ENCODE assay signal across 12 mouse cellular contexts in the genomic region with DNA sequence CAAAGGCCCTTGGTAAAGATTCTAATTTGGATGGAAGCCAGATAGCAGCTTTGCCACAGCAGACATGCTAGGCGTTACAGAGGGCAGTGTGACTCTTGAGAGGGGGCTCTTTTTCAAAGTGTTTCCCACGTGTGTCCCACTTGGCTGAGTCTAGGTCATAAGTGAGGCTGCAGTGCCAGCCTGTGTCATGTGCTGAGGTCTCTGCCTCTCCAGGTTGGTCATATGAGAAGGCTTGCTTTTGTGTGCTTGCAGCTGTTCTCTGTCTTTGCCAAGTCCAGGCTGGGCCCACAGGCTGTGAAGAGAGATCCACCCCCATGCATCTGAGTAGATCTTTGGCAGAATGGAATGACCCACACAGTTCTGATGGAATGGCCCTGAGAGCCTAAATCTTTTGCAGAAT. TPM values are rescaled to one million over a fixed set of nuclear protein-coding genes. Genes with fewer than 3 reads are reported as not detected.
A peak's percentile ranks its signal among the peaks of the same experiment; 100 is the strongest.
DNase-seq lines count a peak whose midpoint lies in the region; ATAC-seq lines count a peak whose summit lies in the region.
"Had no signal": no experiment of that assay in that cellular context is flagged by ENCODE, and none has a peak within 500 bp of the region (broad histone marks: within the 10 kb centered on the region; RNA-seq: fewer than 3 reads in every experiment).

No protein-coding gene starts in this region.

- no peak overlapping the region for H3K4me2 ChIP-seq in heart, embryonic 11.5 days
- H3K4me2 ChIP-seq in midbrain, embryonic 14.5 days (ENCODE audit: low read length) = no peak overlapping the region
- H3K4me2 ChIP-seq: embryonic facial prominence, embryonic 12.5 days; liver, embryonic 11.5 days had no signal

- no peaks in the 10 kb centered on the region for H3K9me3 ChIP-seq in heart, embryonic 11.5 days (replicated peaks; ENCODE audit: control insufficient read depth, low read length)
- H3K9me3 ChIP-seq in midbrain, embryonic 14.5 days (ENCODE audit: control insufficient read depth, low read length) = no peaks in the 10 kb centered on the region
- no peaks in the 10 kb centered on the region for H3K9me3 ChIP-seq in midbrain, embryonic 10.5 days (replicated peaks)
- H3K9me3 ChIP-seq: embryonic facial prominence, embryonic 12.5 days had no signal

- DNase-seq in heart, adult 18-20 months = peak; percentile 65 to 77
- DNase-seq in midbrain, embryonic 14.5 days = peak; percentile 40
- no peak for DNase-seq in midbrain, embryonic 10.5 days (ENCODE audit: low spot score)
- DNase-seq in heart, adult 9 months (ENCODE audit: low spot score in 2 of 2) = peak; percentile 40 to 54
- DNase-seq in skeletal muscle tissue, adult 2 months (ENCODE audit: low read depth, low spot score) = peak; percentile 85
- no peak for DNase-seq in adrenal gland, postnatal 25 days

- no peak for ATAC-seq in heart, embryonic 11.5 days (replicated peaks; ENCODE audit: insufficient number of reproducible peaks, low FRiP score, low TSS enrichment)
- ATAC-seq in midbrain, embryonic 14.5 days (ENCODE audit: low FRiP score, low TSS enrichment) = no peak
- ATAC-seq in megakaryocyte, adult 5-6 weeks (ENCODE audit: poor library complexity, severe bottlenecking) = no peak

- no peak overlapping the region for H3K27ac ChIP-seq in heart, embryonic 11.5 days (ENCODE audit: low read depth, low read length)
- H3K27ac ChIP-seq in midbrain, embryonic 14.5 days (replicated peaks; ENCODE audit: low read depth, low read length) = no peak overlapping the region
- H3K27ac ChIP-seq in midbrain, embryonic 10.5 days (replicated peaks) = no peak overlapping the region
- H3K27ac ChIP-seq: embryonic facial prominence, embryonic 12.5 days had no signal

- 0 out of 2 replicates have a peak, but pooled peaks cover 5% of the 10 kb centered on the region for H3K4me1 ChIP-seq in heart, embryonic 11.5 days (ENCODE audit: control insufficient read depth, insufficient read depth, low read length)
- H3K4me1 ChIP-seq in midbrain, embryonic 14.5 days (ENCODE audit: control insufficient read depth, insufficient read depth, low read length) = 0 out of 2 replicates have a peak, but pooled peaks cover 7% of the 10 kb centered on the region
- H3K4me1 ChIP-seq in midbrain, embryonic 10.5 days = peaks cover 15% of the 10 kb centered on the region

- H3K27me3 ChIP-seq in heart, embryonic 11.5 days (ENCODE audit: control insufficient read depth, insufficient read depth, low read length) = no peaks in the 10 kb centered on the region
- H3K27me3 ChIP-seq in midbrain, embryonic 14.5 days (ENCODE audit: control insufficient read depth, insufficient read depth, low read length) = peaks cover 5% of the 10 kb centered on the region; the same call in 1 of the 2 replicates
- H3K27me3 ChIP-seq in midbrain, embryonic 10.5 days (ENCODE audit: low read depth, poor library complexity, severe bottlenecking) = peaks cover 14% of the 10 kb centered on the region
- H3K27me3 ChIP-seq: embryonic facial prominence, embryonic 12.5 days had no signal

- no peak overlapping the region for H3K4me3 ChIP-seq in heart, embryonic 11.5 days (ENCODE audit: low read depth, low read length)
- no peak overlapping the region for H3K4me3 ChIP-seq in midbrain, embryonic 14.5 days (replicated peaks; ENCODE audit: low read depth, low read length)
- no peak overlapping the region for H3K4me3 ChIP-seq in midbrain, embryonic 10.5 days
- H3K4me3 ChIP-seq: embryonic facial prominence, embryonic 12.5 days had no signal

- WGBS in heart, embryonic 11.5 days (ENCODE audit: insufficient replicate concordance) = 21% methylated on average over 2 of the region's 2 CpGs
- WGBS in midbrain, embryonic 14.5 days = 37% methylated on average over 2 of the region's 2 CpGs
- WGBS in midbrain, embryonic 10.5 days = 66% methylated on average over 2 of the region's 2 CpGs

- H3K36me3 ChIP-seq in heart, embryonic 11.5 days (ENCODE audit: control insufficient read depth, insufficient read depth, low read length) = no peaks in the 10 kb centered on the region
- no peaks in the 10 kb centered on the region for H3K36me3 ChIP-seq in midbrain, embryonic 14.5 days (ENCODE audit: control insufficient read depth, insufficient read depth, low read length)
- H3K36me3 ChIP-seq in midbrain, embryonic 10.5 days = no peaks in the 10 kb centered on the region

- no peak overlapping the region for H3K9ac ChIP-seq in heart, embryonic 11.5 days (ENCODE audit: low read depth, low read length)
- H3K9ac ChIP-seq in midbrain, embryonic 14.5 days (replicated peaks; ENCODE audit: low read length) = no peak overlapping the region
- H3K9ac ChIP-seq: embryonic facial prominence, embryonic 12.5 days had no signal

RNA-seq across cellular contexts. Expression of gene Ppfibp2, which starts 2.4 kb away (rescaled TPM):
- total RNA-seq in heart, adult 18-20 months (2021) = 10 to 100 TPM; 24.6 to 26.4 TPM
- 6.3 and 7.9 TPM in 2 replicates for polyA plus RNA-seq in heart, embryonic 11.5 days (2014; fragmentation: Nextera tagmentation; extraction: Ambion mirVana)
- polyA plus RNA-seq in midbrain, embryonic 14.5 days (2014; fragmentation: Nextera tagmentation; extraction: Ambion mirVana) = 0.46 and 1.0 TPM in 2 replicates
- polyA plus RNA-seq in midbrain, embryonic 10.5 days (2016; fragmentation: Nextera tagmentation; extraction: Ambion mirVana) = 5.3 and 6.6 TPM in 2 replicates
- total RNA-seq in megakaryocyte, adult 5-6 weeks (2015) = 9.3 and 11.2 TPM in 2 replicates
- total RNA-seq in megakaryocyte, adult 5-6 weeks (2017) = 12.1 and 14.9 TPM in 2 replicates
- total RNA-seq in adrenal gland, postnatal 25 days (2021) = 3.9 and 7.2 TPM in 2 replicates

RNA-seq across cellular contexts. Expression of gene Olfml1, which starts 25.4 kb away (rescaled TPM):
- 1 to 10 TPM; 2.7 to 3.9 TPM for total RNA-seq in heart, adult 18-20 months (2021)
- 7.3 and 8.2 TPM in 2 replicates for polyA plus RNA-seq in heart, embryonic 11.5 days (2014; fragmentation: Nextera tagmentation; extraction: Ambion mirVana)
- polyA plus RNA-seq in midbrain, embryonic 14.5 days (2014; fragmentation: Nextera tagmentation; extraction: Ambion mirVana) = 0.16 and 1.4 TPM in 2 replicates
- 5.2 and 6.2 TPM in 2 replicates for polyA plus RNA-seq in midbrain, embryonic 10.5 days (2016; fragmentation: Nextera tagmentation; extraction: Ambion mirVana)
- not detected in 2 replicates for total RNA-seq in megakaryocyte, adult 5-6 weeks (2015)
- total RNA-seq in megakaryocyte, adult 5-6 weeks (2017) = not detected in 2 replicates
- total RNA-seq in adrenal gland, postnatal 25 days (2021) = 3.7 and 4.9 TPM in 2 replicates

RNA-seq across cellular contexts. Expression of gene 5330417H12Rik, which starts 32.3 kb away (rescaled TPM):
- not detected for total RNA-seq in heart, adult 18-20 months (2021)
- not detected in 2 replicates for polyA plus RNA-seq in heart, embryonic 11.5 days (2014; fragmentation: Nextera tagmentation; extraction: Ambion mirVana)
- polyA plus RNA-seq in midbrain, embryonic 14.5 days (2014; fragmentation: Nextera tagmentation; extraction: Ambion mirVana) = not detected in 2 replicates
- not detected in 2 replicates for polyA plus RNA-seq in midbrain, embryonic 10.5 days (2016; fragmentation: Nextera tagmentation; extraction: Ambion mirVana)
- total RNA-seq in megakaryocyte, adult 5-6 weeks (2015) = not detected in 2 replicates
- not detected in 2 replicates for total RNA-seq in megakaryocyte, adult 5-6 weeks (2017)
- not detected in 2 replicates for total RNA-seq in adrenal gland, postnatal 25 days (2021)
- total RNA-seq: ES-E14 had no signal
- polyA plus RNA-seq: small intestine, adult 2 months had no signal

Comparison
In these comparisons a context has a peak if more than half of its experiments do, and no peak if none do; other contexts are left out.
1. DNase-seq: peak in heart, adult 18-20 months (2 of 2), midbrain, embryonic 14.5 days (single experiment), heart, adult 9 months (2 of 2) and skeletal muscle tissue, adult 2 months (single experiment); none in midbrain, embryonic 10.5 days (single experiment) and adrenal gland, postnatal 25 days (single experiment).